Mouse (Mus musculus): ENCODE measurements at regions not wholly inside any gene's neighbourhood (a gene's known extent, or its start where the extent isn't known, plus 50 kb on each side); places are given as distances from the start of the nearest gene placed in this dataset.

GRCm38 (mm10) chr11:38938124-38938883 is 1702.5 kb upstream of the Tenm2 start:
- DNase-seq (ENCODE audit: low spot score in 2 of 2): peak in 1 of 2 experiments; percentile 33
- intact Hi-C loops (cut with DNase I): loop anchor here (5.0 kb wide), 3 partner anchors 1209 to 1659 kb away; no protein-coding TSS in a partner anchor
